Mouse (Mus musculus): ENCODE measurements at regions not wholly inside any gene's neighbourhood (a gene's known extent, or its start where the extent isn't known, plus 50 kb on each side); places are given as distances from the start of the nearest gene placed in this dataset.

DNA sequence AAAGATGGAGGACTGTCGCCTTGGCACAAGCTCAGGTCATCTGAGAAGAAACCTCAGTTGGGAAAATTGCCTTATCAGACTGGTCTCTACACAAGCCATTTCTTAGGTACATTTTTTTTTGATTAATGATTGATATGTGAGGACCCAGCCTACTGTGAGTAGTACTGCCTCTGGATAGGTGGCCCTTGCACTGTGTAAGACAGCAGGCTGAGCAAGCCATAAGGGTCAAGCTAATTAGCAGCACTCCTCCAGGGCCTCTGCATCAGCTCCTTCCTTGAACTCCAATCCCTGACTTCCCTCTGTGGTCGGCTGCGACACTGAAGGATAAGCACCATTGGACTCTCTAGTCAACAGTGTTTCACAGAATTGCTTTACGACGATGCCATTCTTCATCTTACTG, 252.6 kb upstream of the Elac2 start:
- H3K4me2 ChIP-seq (replicated peaks; ENCODE audit: low read depth, low read length, severe bottlenecking), result no peak overlapping the region
- H3K4me1 ChIP-seq (ENCODE audit: control insufficient read depth, insufficient read depth, low read length), result peaks cover 6% of the 10 kb centered on the region; the same call in 1 of the 2 replicates
- WGBS, result 86% methylated on average over 5 of the region's 5 CpGs
- no peaks in the 10 kb centered on the region for H3K27me3 ChIP-seq (ENCODE audit: control insufficient read depth, insufficient read depth, low read length)
- no peak for TF ChIP-seq POLR2A (IDR thresholded peaks at IDR 0.05; ENCODE audit: borderline replicate concordance, extremely low read depth, insufficient read depth, insufficient read length)
- no peak for ATAC-seq (ENCODE audit: low FRiP score, low read depth)
- no peaks in the 10 kb centered on the region for H3K9me3 ChIP-seq (ENCODE audit: control insufficient read depth, low read length)
- no peak for DNase-seq (ENCODE audit: low spot score)
- H3K27ac ChIP-seq (replicated peaks; ENCODE audit: low read depth, low read length), result no peak overlapping the region
- no peak overlapping the region for H3K4me3 ChIP-seq (replicated peaks; ENCODE audit: low read length)
- no peaks in the 10 kb centered on the region for H3K36me3 ChIP-seq (ENCODE audit: control insufficient read depth, insufficient read depth, low read length)
- H3K9ac ChIP-seq (ENCODE audit: low read depth, low read length, severe bottlenecking), result no peak overlapping the region

DNA sequence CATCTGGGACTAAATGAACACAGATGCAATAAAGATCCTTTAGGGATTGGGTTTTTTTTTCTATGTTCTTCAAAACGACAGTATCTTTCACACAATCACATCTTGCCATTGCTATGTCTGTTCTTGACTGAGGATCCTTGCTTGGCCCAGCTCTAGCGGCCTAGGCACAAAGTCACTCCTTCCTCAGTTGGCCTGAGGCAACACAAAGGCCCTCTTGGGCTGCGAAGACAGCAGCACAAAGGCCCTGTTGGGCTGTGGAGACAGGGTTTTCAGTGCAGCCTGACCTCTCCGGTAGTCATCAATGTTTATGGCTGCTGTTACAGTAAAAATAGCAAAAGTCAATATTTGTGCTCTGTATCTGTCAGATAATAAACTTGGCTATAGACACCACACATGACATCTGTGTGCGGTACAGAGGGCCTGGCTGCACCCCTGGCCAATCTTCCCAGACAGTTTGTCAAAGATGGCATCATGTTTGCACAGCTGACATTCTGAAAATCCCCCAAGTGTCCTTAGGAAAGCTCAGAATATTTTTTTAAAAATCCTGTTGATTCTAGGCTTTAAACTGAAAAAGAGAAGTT, 250.9 kb upstream of the Elac2 start:
- no peak for ATAC-seq (ENCODE audit: low FRiP score, low read depth)
- H3K36me3 ChIP-seq (ENCODE audit: control insufficient read depth, insufficient read depth, low read length), result no peaks in the 10 kb centered on the region
- no peak overlapping the region for H3K4me2 ChIP-seq (replicated peaks; ENCODE audit: low read depth, low read length, severe bottlenecking)
- no peaks in the 10 kb centered on the region for H3K27me3 ChIP-seq (ENCODE audit: control insufficient read depth, insufficient read depth, low read length)
- TF ChIP-seq POLR2A (IDR thresholded peaks at IDR 0.05; ENCODE audit: borderline replicate concordance, extremely low read depth, insufficient read depth, insufficient read length), result no peak
- DNase-seq (ENCODE audit: low spot score), result no peak
- H3K4me3 ChIP-seq (replicated peaks; ENCODE audit: low read length), result no peak overlapping the region
- H3K9me3 ChIP-seq (ENCODE audit: control insufficient read depth, low read length), result no peaks in the 10 kb centered on the region
- H3K27ac ChIP-seq (replicated peaks; ENCODE audit: low read depth, low read length), result no peak overlapping the region
- no peak overlapping the region for H3K9ac ChIP-seq (ENCODE audit: low read depth, low read length, severe bottlenecking)
- peaks cover under 1% of the 10 kb centered on the region; the same call in 1 of the 2 replicates for H3K4me1 ChIP-seq (ENCODE audit: control insufficient read depth, insufficient read depth, low read length)
- WGBS, result 72% methylated on average over 5 of the region's 5 CpGs

DNA sequence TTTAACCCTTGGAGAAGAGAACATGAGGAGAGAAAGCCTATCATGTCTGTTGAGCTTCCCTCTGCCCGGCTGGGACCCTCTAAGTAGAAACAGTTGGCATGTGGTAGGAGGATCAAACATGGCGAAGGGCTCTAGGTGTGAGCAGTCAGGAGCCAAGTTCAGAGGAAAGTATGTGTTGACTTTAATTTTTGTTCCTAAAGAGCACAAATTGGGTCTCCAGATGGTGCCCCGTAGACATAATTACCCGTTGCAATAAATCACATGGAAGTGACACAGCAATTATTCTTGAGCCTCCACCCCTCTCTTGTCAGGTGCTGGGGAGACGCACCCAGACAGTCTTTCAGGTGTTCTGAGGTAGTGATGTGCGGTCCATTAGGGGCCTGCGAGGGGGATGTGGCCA, 239.9 kb upstream of the Elac2 start:
- Histone ChIP-seq H3K27me3 (ENCODE audit: control insufficient read depth, insufficient read depth, low read length) (no peaks in the 10 kb centered on the region), H3K27ac (replicated peaks; ENCODE audit: low read depth, low read length) (no peak overlapping the region), H3K4me2 (replicated peaks; ENCODE audit: low read depth, low read length, severe bottlenecking) (no peak overlapping the region), H3K9ac (ENCODE audit: low read depth, low read length, severe bottlenecking) (no peak overlapping the region), H3K9me3 (ENCODE audit: control insufficient read depth, low read length) (no peaks in the 10 kb centered on the region), H3K36me3 (ENCODE audit: control insufficient read depth, insufficient read depth, low read length) (no peaks in the 10 kb centered on the region), H3K4me3 (replicated peaks; ENCODE audit: low read length) (no peak overlapping the region), H3K4me1 (ENCODE audit: control insufficient read depth, insufficient read depth, low read length) (no peaks in the 10 kb centered on the region)
- ATAC-seq (ENCODE audit: low FRiP score, low read depth) (no peak), DNase-seq (ENCODE audit: low spot score) (no peak)
- TF ChIP-seq POLR2A (IDR thresholded peaks at IDR 0.05; ENCODE audit: borderline replicate concordance, extremely low read depth, insufficient read depth, insufficient read length), result no peak
- WGBS, result 14% methylated on average over 7 of the region's 7 CpGs

DNA sequence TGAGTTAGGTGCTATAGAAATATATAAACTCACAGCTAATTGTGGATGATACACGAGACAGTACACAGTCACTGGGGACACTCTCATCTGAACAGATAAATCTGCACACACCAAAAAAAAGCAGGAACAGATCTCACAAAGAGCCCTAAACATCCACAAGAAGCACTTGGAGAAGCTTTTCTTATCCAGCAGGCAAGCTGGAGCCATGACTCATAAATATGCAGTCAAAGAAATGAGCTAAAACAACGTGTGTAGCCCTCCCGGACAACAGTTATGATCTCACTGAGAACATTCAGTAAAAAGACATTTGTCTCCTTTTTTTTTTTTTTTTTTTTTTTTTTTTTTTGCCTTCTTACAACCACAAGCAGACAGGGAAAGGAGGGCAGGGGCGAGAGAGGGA, 235.1 kb upstream of the Elac2 start:
- no peak overlapping the region for H3K27ac ChIP-seq (replicated peaks; ENCODE audit: low read depth, low read length)
- H3K9me3 ChIP-seq (ENCODE audit: control insufficient read depth, low read length), result no peaks in the 10 kb centered on the region
- no peak overlapping the region for H3K4me2 ChIP-seq (replicated peaks; ENCODE audit: low read depth, low read length, severe bottlenecking)
- H3K4me3 ChIP-seq (replicated peaks; ENCODE audit: low read length), result no peak overlapping the region
- H3K4me1 ChIP-seq (ENCODE audit: control insufficient read depth, insufficient read depth, low read length), result peaks cover 7% of the 10 kb centered on the region; the same call in 1 of the 2 replicates
- WGBS, result 52% methylated on average over 4 of the region's 4 CpGs
- H3K36me3 ChIP-seq (ENCODE audit: control insufficient read depth, insufficient read depth, low read length), result no peaks in the 10 kb centered on the region
- no peak for ATAC-seq (ENCODE audit: low FRiP score, low read depth)
- no peak overlapping the region for H3K9ac ChIP-seq (ENCODE audit: low read depth, low read length, severe bottlenecking)
- no peak for TF ChIP-seq POLR2A (IDR thresholded peaks at IDR 0.05; ENCODE audit: borderline replicate concordance, extremely low read depth, insufficient read depth, insufficient read length)
- no peaks in the 10 kb centered on the region for H3K27me3 ChIP-seq (ENCODE audit: control insufficient read depth, insufficient read depth, low read length)
- no peak for DNase-seq (ENCODE audit: low spot score)

DNA sequence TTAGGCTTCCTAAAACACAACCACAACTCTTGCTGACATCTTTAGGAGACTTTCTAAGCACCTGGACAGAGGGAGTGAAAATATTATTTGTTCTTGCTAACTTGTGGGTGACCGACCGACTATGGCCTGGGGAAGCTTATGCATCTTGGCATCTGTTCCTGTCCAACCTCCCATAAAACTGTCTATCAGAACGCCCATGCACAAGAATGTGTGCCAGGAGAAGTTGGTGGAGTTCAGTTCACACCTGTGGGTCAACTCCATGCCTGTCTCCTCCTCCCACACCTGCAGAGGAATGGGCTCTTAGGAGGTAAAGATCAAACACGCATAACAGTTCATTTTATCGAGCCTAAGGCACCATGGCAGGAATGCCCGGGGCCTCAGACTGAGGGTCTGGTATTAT, 232.7 kb upstream of the Elac2 start:
- ATAC-seq (ENCODE audit: low FRiP score, low read depth) (no peak), DNase-seq (ENCODE audit: low spot score) (no peak)
- WGBS, result 41% methylated on average over 6 of the region's 6 CpGs
- H3K4me2 ChIP-seq (replicated peaks; ENCODE audit: low read depth, low read length, severe bottlenecking), result no peak overlapping the region
- no peak overlapping the region for H3K4me3 ChIP-seq (replicated peaks; ENCODE audit: low read length)
- no peak for TF ChIP-seq POLR2A (IDR thresholded peaks at IDR 0.05; ENCODE audit: borderline replicate concordance, extremely low read depth, insufficient read depth, insufficient read length)
- no peaks in the 10 kb centered on the region for H3K27me3 ChIP-seq (ENCODE audit: control insufficient read depth, insufficient read depth, low read length)
- H3K36me3 ChIP-seq (ENCODE audit: control insufficient read depth, insufficient read depth, low read length), result no peaks in the 10 kb centered on the region
- peaks cover 11% of the 10 kb centered on the region; the same call in 1 of the 2 replicates for H3K4me1 ChIP-seq (ENCODE audit: control insufficient read depth, insufficient read depth, low read length)
- no peak overlapping the region for H3K27ac ChIP-seq (replicated peaks; ENCODE audit: low read depth, low read length)
- H3K9me3 ChIP-seq (ENCODE audit: control insufficient read depth, low read length), result no peaks in the 10 kb centered on the region
- H3K9ac ChIP-seq (ENCODE audit: low read depth, low read length, severe bottlenecking), result no peak overlapping the region

DNA sequence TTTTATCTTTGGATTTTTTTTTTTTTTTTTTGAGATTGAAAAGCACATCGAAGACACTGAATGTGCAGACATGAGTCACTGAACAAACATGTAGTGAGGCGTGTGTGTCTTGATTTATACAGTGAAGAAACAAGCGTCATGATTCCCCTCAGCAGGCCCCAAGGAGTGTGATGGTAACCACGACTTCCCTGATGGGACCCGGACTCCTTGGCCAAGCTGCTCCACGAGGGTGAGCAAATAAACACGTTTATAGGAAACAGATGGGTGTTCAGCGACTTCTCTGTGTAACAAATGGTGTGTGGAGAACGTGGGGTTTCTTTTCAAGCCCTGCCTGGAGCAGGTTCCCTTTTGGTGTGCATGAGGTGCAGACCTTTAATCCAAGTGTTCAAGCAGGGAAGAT, 228.9 kb upstream of the Elac2 start:
- no peak for TF ChIP-seq POLR2A (IDR thresholded peaks at IDR 0.05; ENCODE audit: borderline replicate concordance, extremely low read depth, insufficient read depth, insufficient read length)
- no peak overlapping the region for H3K4me2 ChIP-seq (replicated peaks; ENCODE audit: low read depth, low read length, severe bottlenecking)
- no peak overlapping the region for H3K4me3 ChIP-seq (replicated peaks; ENCODE audit: low read length)
- H3K9me3 ChIP-seq (ENCODE audit: control insufficient read depth, low read length), result no peaks in the 10 kb centered on the region
- H3K27me3 ChIP-seq (ENCODE audit: control insufficient read depth, insufficient read depth, low read length), result no peaks in the 10 kb centered on the region
- no peak for ATAC-seq (ENCODE audit: low FRiP score, low read depth)
- DNase-seq (ENCODE audit: low spot score), result no peak
- H3K36me3 ChIP-seq (ENCODE audit: control insufficient read depth, insufficient read depth, low read length), result no peaks in the 10 kb centered on the region
- H3K9ac ChIP-seq (ENCODE audit: low read depth, low read length, severe bottlenecking), result no peak overlapping the region
- H3K4me1 ChIP-seq (ENCODE audit: control insufficient read depth, insufficient read depth, low read length), result peaks cover 11% of the 10 kb centered on the region; the same call in 1 of the 2 replicates
- WGBS, result 16% methylated on average over 9 of the region's 9 CpGs
- H3K27ac ChIP-seq (replicated peaks; ENCODE audit: low read depth, low read length), result no peak overlapping the region

Measured in limb, embryonic 14.5 days (tissue).